Mouse (Mus musculus) inflammation-experienced regulatory T-cells, adult 6 months (primary cell): Measurements from ENCODE around the gene Il4ra. TPM values are rescaled to one million over a fixed set of nuclear protein-coding genes. Genes with fewer than 3 reads are reported as not detected.

Experiments used
- polyA plus RNA-seq, 3 experiments: library from polyadenylated mRNA; unstranded; fragments of 100-300 nt; shearing (Covaris generic); gene quantifications; one replicate each; pipeline ENCODE4 v1.2.1; 2017

The Il4ra gene
- polyA plus RNA-seq, 3 experiments from 2014 or later = 37.9 to 62.8 (median 54.6) TPM

Other genes with a start within 250 kb of the Il4ra start
- 1 to 10 TPM; 2.4 to 7.3 (median 4.5) TPM for gene Kdm8, start 107.4 kb upstream of the Il4ra start, polyA plus RNA-seq
- gene Nsmce1, start 60.5 kb upstream of the Il4ra start, polyA plus RNA-seq = 100 to 1,000 TPM in 1 of 3 experiments, 10 to 100 TPM in 2; 87.0 to 103 (median 99.4) TPM
- 10 to 100 TPM; 68.7 to 92.3 (median 73.8) TPM for gene Il21r, start 51.3 kb downstream of the Il4ra start, polyA plus RNA-seq
- gene Gtf3c1, start 155.7 kb downstream of the Il4ra start, polyA plus RNA-seq = 10 to 100 TPM; 17.1 to 27.4 (median 23.4) TPM
- gene D430042O09Rik, start 155.8 kb downstream of the Il4ra start, polyA plus RNA-seq = 1 to 10 TPM; 5.2 to 6.0 (median 5.6) TPM